Mouse (Mus musculus): ENCODE data around the gene Prr15l. TPM values are rescaled to one million over a fixed set of nuclear protein-coding genes. Genes with fewer than 3 reads are reported as not detected.
A peak's percentile ranks its signal among the peaks of the same experiment; 100 is the strongest.

The Prr15l gene
- total RNA-seq, 4 experiments from 2014 or later = 0.28 to 0.70 (median 0.32) TPM; not detected in 1

GRCm38 (mm10) chr11:96924861-96925260 lies 3.0 kb upstream of the Prr15l start:
- no peak for DNase-seq

GRCm38 (mm10) chr11:96925469-96926148 lies 2.3 kb upstream of the Prr15l start:
- DNase-seq = no peak

- no peak for DNase-seq
These were observed 1.3 kb upstream of the Prr15l start for GRCm38 (mm10) chr11:96926587-96926986.

- no peak for DNase-seq
These were observed 787 bp downstream of the Prr15l start for GRCm38 (mm10) chr11:96928691-96929090.

GRCm38 (mm10) chr11:96929096-96929765 lies 1.3 kb downstream of the Prr15l start:
- no peak for DNase-seq

- DNase-seq = no peak
These were observed 1.9 kb downstream of the Prr15l start for GRCm38 (mm10) chr11:96929766-96930331.

- no peak for DNase-seq
These were observed 3.6 kb downstream of the Prr15l start for GRCm38 (mm10) chr11:96931327-96932062.

GRCm38 (mm10) chr11:96933562-96934276 lies 5.8 kb downstream of the Prr15l start:
- DNase-seq = no peak

- DNase-seq = peak; percentile 90
These were observed 7.0 kb downstream of the Prr15l start for GRCm38 (mm10) chr11:96934921-96935356.

- no peak for DNase-seq
These were observed 8.2 kb downstream of the Prr15l start for GRCm38 (mm10) chr11:96935872-96936650.

- peak; percentile 80 for DNase-seq
These were observed 9.9 kb downstream of the Prr15l start for GRCm38 (mm10) chr11:96937549-96938425.

GRCm38 (mm10) chr11:96938426-96938800 lies 10.5 kb downstream of the Prr15l start:
- DNase-seq = no peak

GRCm38 (mm10) chr11:96940578-96941465 lies 12.9 kb downstream of the Prr15l start:
- no peak for DNase-seq

- DNase-seq = no peak
These were observed 14.2 kb downstream of the Prr15l start for GRCm38 (mm10) chr11:96941989-96942590.

- peak; percentile 95 for DNase-seq
These were observed 15.9 kb downstream of the Prr15l start, which contains the start of gene Pnpo for GRCm38 (mm10) chr11:96943746-96944304. TSS of gene Pnpo (minus strand) at chr11:96943986.

GRCm38 (mm10) chr11:96944844-96945580 lies 17.1 kb downstream of the Prr15l start:
- no peak for DNase-seq

- no peak for DNase-seq
These were observed 18.6 kb downstream of the Prr15l start for GRCm38 (mm10) chr11:96946498-96946897.

GRCm38 (mm10) chr11:96947849-96948248 lies 19.9 kb downstream of the Prr15l start:
- no peak for DNase-seq
